27 mouse cellular contexts compared by ENCODE assay signal in genomic region chr11:23730120-23730519, GRCm38 (mm10). TPM values are rescaled to one million over a fixed set of nuclear protein-coding genes. Genes with fewer than 3 reads are reported as not detected.
DNase-seq lines count a peak whose midpoint lies in the region; ATAC-seq lines count a peak whose summit lies in the region.
"Had no signal": no experiment of that assay in that cellular context is flagged by ENCODE, and none has a peak within 500 bp of the region (broad histone marks: within the 10 kb centered on the region; RNA-seq: fewer than 3 reads in every experiment).

No protein-coding gene starts in this region.

- no peak overlapping the region for H3K4me3 ChIP-seq in intestine, embryonic 15.5 days (replicated peaks)
- H3K4me3 ChIP-seq: embryonic facial prominence, embryonic 10.5 days; forebrain, embryonic 15.5 days; heart, adult 2 months; heart, embryonic 15.5 days; limb, embryonic 15.5 days had no signal

- ATAC-seq in intestine, embryonic 15.5 days, result peak; percentile 53; the same call in 1 of the 2 replicates
- peak; percentile 97 for ATAC-seq in megakaryocyte-erythroid progenitor cell, adult 5-6 weeks (replicated peaks; ENCODE audit: low FRiP score, low TSS enrichment, poor library complexity, severe bottlenecking)
- ATAC-seq: forebrain, embryonic 15.5 days; inflammation-experienced regulatory T-cells, adult 6 months had no signal

- H3K9ac ChIP-seq in intestine, embryonic 15.5 days, result no peak overlapping the region
- H3K9ac ChIP-seq: forebrain, embryonic 15.5 days; heart, embryonic 15.5 days; hindbrain, embryonic 14.5 days; limb, embryonic 15.5 days had no signal

- DNase-seq in lung, adult 18-20 months, result peak; percentile 5 to 36
- no peak for DNase-seq in lung, postnatal 4 days
- DNase-seq in R1 (ENCODE audit: low read depth, low spot score), result peak; percentile 73
- DNase-seq in embryo, embryonic 9.5 days (ENCODE audit: extremely low spot score), result no peak
- no peak for DNase-seq in ovary, adult 18-20 months (ENCODE audit: low spot score)
- no peak for DNase-seq in heart, adult 18-20 months
- DNase-seq: adrenal gland, postnatal 14 days; B cell, adult 2 months; cerebellum, adult 9-10 months; heart, adult 2 months; heart, postnatal 4 days; kidney, postnatal 4 days; layer of hippocampus, adult 9-11 months; right cerebral cortex, adult 18-20 months; right cerebral cortex, postnatal 4 days had no signal

- H3K27me3 ChIP-seq in intestine, embryonic 15.5 days (replicated peaks), result no peaks in the 10 kb centered on the region
- H3K27me3 ChIP-seq: CH12.LX; forebrain, embryonic 15.5 days; heart, embryonic 15.5 days; limb, embryonic 15.5 days had no signal

- no peak overlapping the region for H3K27ac ChIP-seq in intestine, embryonic 15.5 days
- H3K27ac ChIP-seq: embryonic facial prominence, embryonic 10.5 days; forebrain, embryonic 15.5 days; heart, adult 2 months; heart, embryonic 15.5 days; hindbrain, embryonic 14.5 days; limb, embryonic 15.5 days; macrophage had no signal

- H3K4me1 ChIP-seq in intestine, embryonic 15.5 days (replicated peaks), result no peaks in the 10 kb centered on the region
- H3K4me1 ChIP-seq: embryonic facial prominence, embryonic 10.5 days; forebrain, embryonic 15.5 days; heart, embryonic 15.5 days; limb, embryonic 15.5 days had no signal

- WGBS in intestine, embryonic 15.5 days, result 73% methylated on average over 4 of the region's 4 CpGs

- H3K4me2 ChIP-seq in intestine, embryonic 15.5 days (replicated peaks), result no peak overlapping the region
- H3K4me2 ChIP-seq: forebrain, embryonic 15.5 days; heart, embryonic 15.5 days; hindbrain, embryonic 14.5 days; limb, embryonic 15.5 days; midbrain, embryonic 11.5 days had no signal

- H3K36me3 ChIP-seq in intestine, embryonic 15.5 days, result peaks cover 8% of the 10 kb centered on the region

- no peaks in the 10 kb centered on the region for H3K9me3 ChIP-seq in intestine, embryonic 15.5 days
- H3K9me3 ChIP-seq: embryonic facial prominence, embryonic 10.5 days; forebrain, embryonic 15.5 days; G1E; heart, embryonic 15.5 days; limb, embryonic 15.5 days had no signal

RNA-seq across cellular contexts. Expression of gene Rel, which starts 40.6 kb away (rescaled TPM):
- 0.73 and 0.80 TPM in 2 replicates for polyA plus RNA-seq in intestine, embryonic 15.5 days (2015; fragmentation: Nextera tagmentation; extraction: Ambion mirVana)
- 0.44 and 1.7 TPM in 2 replicates for total RNA-seq in megakaryocyte-erythroid progenitor cell, adult 5-6 weeks (2014; fragmentation: Nextera tagmentation)
- total RNA-seq in megakaryocyte-erythroid progenitor cell, adult 5-6 weeks (2017), result 1.9 and 3.0 TPM in 2 replicates
- total RNA-seq in heart, adult 18-20 months (2021), result 1 to 10 TPM; 5.7 to 7.7 TPM

Comparison
In these comparisons a context has a peak if more than half of its experiments do, and no peak if none do; other contexts are left out.
1. DNase-seq: peak in lung, adult 18-20 months (2 of 2) and R1 (single experiment); none in lung, postnatal 4 days (0 of 2), embryo, embryonic 9.5 days (single experiment), ovary, adult 18-20 months (single experiment) and heart, adult 18-20 months (0 of 2).